8 mouse cellular contexts compared by ENCODE assay signal in genomic region chr9:49488912-49489895, GRCm38 (mm10). TPM values are rescaled to one million over a fixed set of nuclear protein-coding genes. Genes with fewer than 3 reads are reported as not detected.
DNase-seq lines count a peak whose midpoint lies in the region; ATAC-seq and TF ChIP-seq lines count a peak whose summit lies in the region.

No protein-coding gene starts in this region.

- peaks cover 7% of the 10 kb centered on the region for H3K27me3 ChIP-seq in embryonic facial prominence, embryonic 15.5 days
- no peaks in the 10 kb centered on the region for H3K27me3 ChIP-seq in heart, embryonic 10.5 days (ENCODE audit: insufficient read depth, poor library complexity, severe bottlenecking)
- no peaks in the 10 kb centered on the region for H3K27me3 ChIP-seq in kidney, embryonic 14.5 days (ENCODE audit: control insufficient read depth, insufficient read depth, low read length)
- H3K27me3 ChIP-seq in limb, embryonic 14.5 days (ENCODE audit: control insufficient read depth, insufficient read depth, low read length) = no peaks in the 10 kb centered on the region

- H3K9me3 ChIP-seq in embryonic facial prominence, embryonic 15.5 days (replicated peaks) = no peaks in the 10 kb centered on the region
- no peaks in the 10 kb centered on the region for H3K9me3 ChIP-seq in heart, embryonic 10.5 days
- no peaks in the 10 kb centered on the region for H3K9me3 ChIP-seq in kidney, embryonic 14.5 days (ENCODE audit: control insufficient read depth, low read length)
- H3K9me3 ChIP-seq in limb, embryonic 14.5 days (ENCODE audit: control insufficient read depth, low read length) = no peaks in the 10 kb centered on the region

- H3K36me3 ChIP-seq in embryonic facial prominence, embryonic 15.5 days = no peaks in the 10 kb centered on the region
- no peaks in the 10 kb centered on the region for H3K36me3 ChIP-seq in heart, embryonic 10.5 days
- H3K36me3 ChIP-seq in kidney, embryonic 14.5 days (ENCODE audit: control insufficient read depth, insufficient read depth, low read length) = no peaks in the 10 kb centered on the region
- no peaks in the 10 kb centered on the region for H3K36me3 ChIP-seq in limb, embryonic 14.5 days (ENCODE audit: control insufficient read depth, insufficient read depth, low read length)

- H3K4me1 ChIP-seq in embryonic facial prominence, embryonic 15.5 days = peaks cover 36% of the 10 kb centered on the region
- H3K4me1 ChIP-seq in heart, embryonic 10.5 days = peaks cover 5% of the 10 kb centered on the region; the same call in 1 of the 2 replicates
- 0 out of 2 replicates have a peak, but pooled peaks cover 4% of the 10 kb centered on the region for H3K4me1 ChIP-seq in kidney, embryonic 14.5 days (ENCODE audit: control insufficient read depth, insufficient read depth, low read length)
- H3K4me1 ChIP-seq in limb, embryonic 14.5 days (ENCODE audit: control insufficient read depth, insufficient read depth, low read length) = peaks cover 9% of the 10 kb centered on the region; the same call in 1 of the 2 replicates

- DNase-seq in A20 (ENCODE audit: low read depth, low spot score) = peak; percentile 69
- peak; percentile 74 for DNase-seq in adrenal gland, postnatal 4 days (ENCODE audit: low spot score in 2 of 2)
- DNase-seq in heart, embryonic 10.5 days (ENCODE audit: low spot score) = peak; percentile 87
- DNase-seq in limb, embryonic 14.5 days (ENCODE audit: low spot score) = peak; percentile 58
- peak; percentile 23 to 65 for DNase-seq in monocyte, adult 2 months (ENCODE audit: low read depth in 1 of 2, low spot score in 2 of 2)
- peak; percentile 22 to 50 for DNase-seq in spleen, postnatal 14 days (ENCODE audit: low spot score in 2 of 2)

- no peak overlapping the region for H3K9ac ChIP-seq in embryonic facial prominence, embryonic 15.5 days
- no peak overlapping the region for H3K9ac ChIP-seq in kidney, embryonic 14.5 days (ENCODE audit: low read depth, low read length)
- H3K9ac ChIP-seq in limb, embryonic 14.5 days (ENCODE audit: low read depth, low read length, severe bottlenecking) = no peak overlapping the region

- H3K4me3 ChIP-seq in embryonic facial prominence, embryonic 15.5 days (replicated peaks) = no peak overlapping the region
- H3K4me3 ChIP-seq in heart, embryonic 10.5 days = no peak overlapping the region
- peak overlapping the region; percentile 1; the same call in 1 of the 2 replicates for H3K4me3 ChIP-seq in kidney, embryonic 14.5 days (ENCODE audit: low read length)
- no peak overlapping the region for H3K4me3 ChIP-seq in limb, embryonic 14.5 days (replicated peaks; ENCODE audit: low read length)

- no peak overlapping the region for H3K27ac ChIP-seq in embryonic facial prominence, embryonic 15.5 days (replicated peaks)
- no peak overlapping the region for H3K27ac ChIP-seq in heart, embryonic 10.5 days
- no peak overlapping the region for H3K27ac ChIP-seq in kidney, embryonic 14.5 days (ENCODE audit: low read depth, low read length)
- no peak overlapping the region for H3K27ac ChIP-seq in limb, embryonic 14.5 days (replicated peaks; ENCODE audit: low read depth, low read length)

- TF ChIP-seq POLR2A in limb, embryonic 14.5 days (IDR thresholded peaks at IDR 0.05; ENCODE audit: borderline replicate concordance, extremely low read depth, insufficient read depth, insufficient read length) = no peak

- peak overlapping the region; percentile 35; the same call in 1 of the 2 replicates for H3K4me2 ChIP-seq in embryonic facial prominence, embryonic 15.5 days (replicated peaks)
- peak overlapping the region; percentile 6; the same call in 1 of the 2 replicates for H3K4me2 ChIP-seq in kidney, embryonic 14.5 days (replicated peaks; ENCODE audit: low read depth, low read length)
- no peak overlapping the region for H3K4me2 ChIP-seq in limb, embryonic 14.5 days (replicated peaks; ENCODE audit: low read depth, low read length, severe bottlenecking)

- ATAC-seq in embryonic facial prominence, embryonic 15.5 days (ENCODE audit: insufficient number of reproducible peaks, low FRiP score, low TSS enrichment, low read depth) = peak; percentile 61
- peak; percentile 45; the same call in 1 of the 2 replicates for ATAC-seq in kidney, embryonic 14.5 days (ENCODE audit: low FRiP score, low TSS enrichment)
- ATAC-seq in limb, embryonic 14.5 days (ENCODE audit: low FRiP score, low read depth) = 0 out of 2 replicates have a peak, but pooled peaks have one; percentile 27

- 23% methylated on average over 16 of the region's 16 CpGs for WGBS in embryonic facial prominence, embryonic 15.5 days
- 33% methylated on average over 16 of the region's 16 CpGs for WGBS in heart, embryonic 10.5 days
- WGBS in kidney, embryonic 14.5 days = 32% methylated on average over 16 of the region's 16 CpGs
- 30% methylated on average over 16 of the region's 16 CpGs for WGBS in limb, embryonic 14.5 days

RNA-seq across cellular contexts. Expression of gene Ttc12, which starts 3.2 kb away (rescaled TPM):
- total RNA-seq in adrenal gland, postnatal 4 days (2021) = 1 to 10 TPM; 9.5 to 9.8 TPM
- polyA plus RNA-seq in embryonic facial prominence, embryonic 15.5 days (2015; fragmentation: Nextera tagmentation; extraction: Ambion mirVana) = 3.2 and 3.9 TPM in 2 replicates
- polyA plus RNA-seq in heart, embryonic 10.5 days (2016; fragmentation: Nextera tagmentation; extraction: Ambion mirVana) = 2.0 and 2.7 TPM in 2 replicates
- 2.4 and 2.6 TPM in 2 replicates for polyA plus RNA-seq in kidney, embryonic 14.5 days (2014; fragmentation: Nextera tagmentation; extraction: Ambion mirVana)
- 1.8 and 2.3 TPM in 2 replicates for polyA plus RNA-seq in limb, embryonic 14.5 days (2012; rRNA removed)
- 1.0 and 1.7 TPM in 2 replicates for polyA plus RNA-seq in limb, embryonic 14.5 days (2014; fragmentation: Nextera tagmentation; extraction: Ambion mirVana)

Comparison
In these comparisons a context has a peak if more than half of its experiments do, and no peak if none do; other contexts are left out.
1. DNase-seq: peak in every context shown above with its lines; median percentile 87 in heart, embryonic 10.5 days; 74 in adrenal gland, postnatal 4 days; 69 in A20; 58 in limb, embryonic 14.5 days; 44 in monocyte, adult 2 months; 36 in spleen, postnatal 14 days.